Mouse (Mus musculus) brain, embryonic 14.5 days (tissue): ENCODE results near the gene Atp5h.

Source experiments
- CTCF ChIP-seq: fragments of 200-500 bp; IDR thresholded peaks from 2 replicates; pipeline ENCODE4 v1.5.1; 2012; ENCODE audit warnings: inconsistent platforms, mild to moderate bottlenecking, moderate library complexity, borderline replicate concordance; ENCODE audit not compliant: insufficient read depth, insufficient read length; ENCODE audit errors: extremely low read depth
- POLR2A ChIP-seq: fragments of 200-500 bp; IDR thresholded peaks from 2 replicates; pipeline ENCODE4 v1.6.1; 2012; ENCODE audit warnings: mild to moderate bottlenecking, inconsistent platforms, borderline replicate concordance; ENCODE audit not compliant: poor library complexity, insufficient read depth, insufficient read length, severe bottlenecking; ENCODE audit errors: extremely low read depth

- peak; percentile 96 for TF ChIP-seq POLR2A
- no peak for TF ChIP-seq CTCF
These were observed 37.8 kb downstream of the Atp5h start, which contains the start of gene Cdr2l for GRCm38 (mm10) chr11:115381743-115382539.
